Mouse (Mus musculus) MEL (cell line): ENCODE data around the gene Gadd45gip1. TPM values are rescaled to one million over a fixed set of nuclear protein-coding genes. Genes with fewer than 3 reads are reported as not detected.

Source experiments
- DNase-seq: peaks from one replicate; pipeline ENCODE4 v3.0.0; 2011; ENCODE audit warnings: low read depth, low spot score
- H3K27ac ChIP-seq: 2 replicates; pipeline ENCODE4 v1.5.1; 2012; ENCODE audit warnings: low read depth, mild to moderate bottlenecking, control low read depth, low read length, moderate library complexity; ENCODE audit not compliant: control insufficient read depth
- H3K27me3 ChIP-seq, 2 experiments: fragments of 150-350 bp in 1 of 2; sonication (generic) in 1 of 2; 2 replicates each; pipeline ENCODE4 v1.6.1; 2012; ENCODE audit warnings: low read length in 2 of 2, mild to moderate bottlenecking in 2 of 2, improper control_type of control experiment in 1 of 2, moderate library complexity in 1 of 2; ENCODE audit not compliant: insufficient read depth in 2 of 2, control insufficient read depth in 1 of 2
- H3K36me3 ChIP-seq, 2 experiments: 2 replicates each; pipeline ENCODE4 v1.6.1; 2012 to 2014; ENCODE audit warnings: low read length in 2 of 2, improper control_type of control experiment in 1 of 2, inconsistent platforms in 1 of 2, mild to moderate bottlenecking in 1 of 2; ENCODE audit not compliant: insufficient read depth in 2 of 2, control insufficient read depth in 1 of 2
- H3K4me1 ChIP-seq, 2 experiments: fragments of 150-350 bp in 1 of 2; sonication (generic) in 1 of 2; 2 replicates each; pipeline ENCODE4 v1.6.1; 2012; ENCODE audit warnings: low read length in 2 of 2, improper control_type of control experiment in 1 of 2, mild to moderate bottlenecking in 1 of 2; ENCODE audit not compliant: insufficient read depth in 2 of 2, control insufficient read depth in 1 of 2
- H3K4me3 ChIP-seq, 2 experiments: fragments of 150-350 bp in 1 of 2; sonication (generic) in 1 of 2; 2 replicates each; pipeline ENCODE4 v1.5.1; 2012; ENCODE audit warnings: low read depth in 2 of 2, low read length in 2 of 2, mild to moderate bottlenecking in 2 of 2, moderate library complexity in 2 of 2, control low read depth in 1 of 2, improper control_type of control experiment in 1 of 2; ENCODE audit not compliant: control insufficient read depth in 1 of 2, insufficient read depth in 1 of 2
- H3K79me2 ChIP-seq: 2 replicates; pipeline ENCODE4 v1.6.1; 2012; ENCODE audit warnings: mild to moderate bottlenecking, low read length, moderate library complexity; ENCODE audit not compliant: control insufficient read depth, poor library complexity, insufficient read depth
- H3K9ac ChIP-seq: 2 replicates; pipeline ENCODE4 v1.6.1; 2012; ENCODE audit warnings: low read depth, mild to moderate bottlenecking, control low read depth, low read length, moderate library complexity; ENCODE audit not compliant: control insufficient read depth, poor library complexity, severe bottlenecking
- H3K9me3 ChIP-seq: fragments of 150-350 bp; sonication (generic); replicated peaks from 2 replicates; pipeline ENCODE4 v1.6.1; 2012; ENCODE audit warnings: mild to moderate bottlenecking, low read length, improper control_type of control experiment, moderate library complexity; ENCODE audit not compliant: insufficient read depth
- CTCF ChIP-seq, 3 experiments: IDR thresholded peaks in 2 of 3; conservative IDR thresholded peaks in 1 of 3; 2 replicates each; pipeline ENCODE4 v1.5.1; 2011 to 2012; ENCODE audit warnings: low read length in 3 of 3, low read depth in 2 of 3, mild to moderate bottlenecking in 2 of 3, improper control_type of control experiment in 1 of 3, inconsistent platforms in 1 of 3, mixed read lengths in 1 of 3, moderate library complexity in 1 of 3; ENCODE audit not compliant: control insufficient read depth in 1 of 3, insufficient read depth in 1 of 3, poor library complexity in 1 of 3, severe bottlenecking in 1 of 3
- EP300 ChIP-seq, 2 experiments: IDR thresholded peaks; 2 replicates each; pipeline ENCODE4 v1.6.1; 2011; ENCODE audit warnings: improper control_type of control experiment in 2 of 2, low read length in 2 of 2, low read depth in 1 of 2, mild to moderate bottlenecking in 1 of 2
- ETS1 ChIP-seq: IDR thresholded peaks from 2 replicates; pipeline ENCODE4 v1.6.1; 2012; ENCODE audit warnings: low read depth, mild to moderate bottlenecking, inconsistent platforms, low read length, improper control_type of control experiment, moderate library complexity
- GABPA ChIP-seq: IDR thresholded peaks from 2 replicates; pipeline ENCODE4 v1.6.1; 2012; ENCODE audit warnings: low read depth, mild to moderate bottlenecking, inconsistent platforms, low read length, improper control_type of control experiment, moderate library complexity
- GATA1 ChIP-seq: IDR thresholded peaks from 2 replicates; pipeline ENCODE4 v1.6.1; 2011; ENCODE audit warnings: low read depth, low read length, improper control_type of control experiment
- MAFK ChIP-seq: IDR thresholded peaks from 2 replicates; pipeline ENCODE4 v1.6.1; 2011; ENCODE audit warnings: low read depth, mild to moderate bottlenecking, low read length, improper control_type of control experiment, borderline replicate concordance
- MAX ChIP-seq: IDR thresholded peaks from 2 replicates; pipeline ENCODE4 v1.6.1; 2011; ENCODE audit warnings: low read length, improper control_type of control experiment
- MAZ ChIP-seq: IDR thresholded peaks from 2 replicates; pipeline ENCODE4 v1.6.1; 2012; ENCODE audit warnings: low read depth, mild to moderate bottlenecking, inconsistent platforms, low read length, improper control_type of control experiment
- MEF2A ChIP-seq: IDR thresholded peaks from 2 replicates; pipeline ENCODE4 v1.6.1; 2014; ENCODE audit warnings: low read depth, mild to moderate bottlenecking, inconsistent platforms, low read length, improper control_type of control experiment; ENCODE audit not compliant: poor library complexity, insufficient replicate concordance, severe bottlenecking; ENCODE audit errors: extremely low read depth
- NELFE ChIP-seq: IDR thresholded peaks from 2 replicates; pipeline ENCODE4 v1.6.1; 2011; ENCODE audit warnings: low read depth, low read length, improper control_type of control experiment
- POLR2AphosphoS2 ChIP-seq: IDR thresholded peaks from 2 replicates; pipeline ENCODE4 v1.6.1; 2011; ENCODE audit warnings: low read length, improper control_type of control experiment
- TBP ChIP-seq: IDR thresholded peaks from 2 replicates; pipeline ENCODE4 v1.8.0; 2011; ENCODE audit warnings: low read depth, low read length, improper control_type of control experiment
- UBTF ChIP-seq: IDR thresholded peaks from 2 replicates; pipeline ENCODE4 v1.6.1; 2012; ENCODE audit warnings: low read depth, mild to moderate bottlenecking, inconsistent platforms, low read length, improper control_type of control experiment, moderate library complexity, borderline replicate concordance; ENCODE audit not compliant: insufficient read depth
- USF1 ChIP-seq: IDR thresholded peaks from 2 replicates; pipeline ENCODE4 v1.6.1; 2014; ENCODE audit warnings: low read depth, mild to moderate bottlenecking, inconsistent platforms, low read length, improper control_type of control experiment, moderate library complexity
- USF2 ChIP-seq, 2 experiments: IDR thresholded peaks; 2 replicates each; pipeline ENCODE4 v1.6.1; 2011 to 2012; ENCODE audit warnings: improper control_type of control experiment in 2 of 2, low read length in 2 of 2, borderline replicate concordance in 1 of 2, inconsistent platforms in 1 of 2, low read depth in 1 of 2, mild to moderate bottlenecking in 1 of 2; ENCODE audit not compliant: insufficient read depth in 1 of 2
- ZC3H11A ChIP-seq: IDR thresholded peaks from 2 replicates; pipeline ENCODE4 v1.6.1; 2012; ENCODE audit warnings: low read depth, mild to moderate bottlenecking, inconsistent platforms, low read length, improper control_type of control experiment
- ZKSCAN1 ChIP-seq: IDR thresholded peaks from 2 replicates; pipeline ENCODE4 v1.6.1; 2012; ENCODE audit warnings: low read depth, mild to moderate bottlenecking, inconsistent platforms, low read length, improper control_type of control experiment, moderate library complexity
- polyA plus RNA-seq, 2 experiments: library from polyadenylated mRNA; stranded (reverse) in 1 of 2; unstranded in 1 of 2; fragments of >175 nt in 1 of 2; fragments of >200 nt in 1 of 2; gene quantifications; 2 replicates each; pipeline versions ENCODE4 v1.2.1 to v1.2.4; 2012; ENCODE audit warnings: low replicate concordance in 2 of 2, low read depth in 1 of 2; ENCODE audit not compliant: insufficient read length in 2 of 2, insufficient read depth in 1 of 2, missing spikeins in 1 of 2
- total RNA-seq: library from RNA; depleted of rRNA; stranded (reverse); fragments of 300-350 nt; gene quantifications from 2 replicates; pipeline ENCODE4 v1.2.3, GENCODE M21; 2012

Gadd45gip1 gene
- total and polyA plus RNA-seq, 3 experiments = 51.8 to 62.9 TPM; not detected in 1

DNA sequence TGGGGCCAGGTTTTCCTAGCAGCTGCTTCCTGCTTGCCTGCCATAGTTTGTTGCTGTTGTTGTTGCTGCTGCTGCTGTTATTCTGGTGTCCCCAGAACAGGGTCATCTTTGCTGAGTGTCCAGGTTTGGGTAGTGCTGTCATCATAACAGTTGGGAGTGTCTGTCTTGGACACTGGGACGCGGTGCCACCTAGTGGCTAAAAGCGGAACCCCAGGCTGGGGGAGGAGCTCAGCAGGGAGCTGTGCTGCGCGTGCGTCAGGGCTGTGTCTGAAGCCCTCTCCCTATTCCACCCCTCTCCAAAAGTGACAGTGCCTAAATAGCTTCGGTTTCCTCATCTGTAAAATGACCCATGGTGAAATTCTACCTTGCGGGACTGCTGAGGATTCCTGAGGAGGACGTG lies 15.8 kb upstream of the Gadd45gip1 start (continued):
- TF ChIP-seq MEF2A = no peak

DNA sequence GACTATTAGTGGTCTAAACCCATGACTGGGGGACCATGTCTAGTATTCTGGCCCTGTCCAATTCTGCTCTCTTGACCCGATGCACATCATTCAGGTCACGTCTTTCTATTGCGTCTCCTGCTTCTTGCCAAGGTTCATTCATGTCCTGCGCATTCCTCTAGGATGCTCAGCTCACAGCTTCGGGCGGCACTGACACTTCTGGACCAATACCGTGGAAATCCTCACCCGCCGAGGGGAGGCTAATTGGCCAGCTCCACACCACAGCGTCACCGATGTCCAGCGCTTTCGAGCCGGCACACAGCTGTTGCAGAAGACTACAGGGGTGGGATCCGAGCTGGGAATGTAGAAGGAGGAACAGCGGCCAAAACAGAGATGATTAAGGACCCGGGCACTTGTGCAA lies 15.2 kb upstream of the Gadd45gip1 start:
- Histone ChIP-seq H3K4me3 (no peak overlapping the region), H3K36me3 (peaks cover 0 to 2% of the 10 kb centered on the region in 2 experiments; a peak in 1 of 4 replicates), H3K27ac (no peak overlapping the region), H3K79me2 (no peaks in the 10 kb centered on the region), H3K9me3 (no peaks in the 10 kb centered on the region), H3K4me1 (peaks cover 0 to 5% of the 10 kb centered on the region in 2 experiments; a peak in 3 of 4 replicates), H3K9ac (no peak overlapping the region), H3K27me3 (no peaks in the 10 kb centered on the region)
- TF ChIP-seq TBP (no peak), CTCF (IDR thresholded peaks at IDR 0.05 in 2 of 3, conservative IDR thresholded peaks at IDR 0.05 in 1 of 3; ENCODE audit: control insufficient read depth in 1 of 3, insufficient read depth in 1 of 3, low read depth in 2 of 3, low read length in 3 of 3, poor library complexity in 1 of 3, severe bottlenecking in 1 of 3) (no peak), ETS1 (no peak), MAFK (no peak), USF1 (no peak), GABPA (no peak), NELFE (no peak), MAX (no peak), GATA1 (no peak), UBTF (no peak)
- no peak for DNase-seq

DNA sequence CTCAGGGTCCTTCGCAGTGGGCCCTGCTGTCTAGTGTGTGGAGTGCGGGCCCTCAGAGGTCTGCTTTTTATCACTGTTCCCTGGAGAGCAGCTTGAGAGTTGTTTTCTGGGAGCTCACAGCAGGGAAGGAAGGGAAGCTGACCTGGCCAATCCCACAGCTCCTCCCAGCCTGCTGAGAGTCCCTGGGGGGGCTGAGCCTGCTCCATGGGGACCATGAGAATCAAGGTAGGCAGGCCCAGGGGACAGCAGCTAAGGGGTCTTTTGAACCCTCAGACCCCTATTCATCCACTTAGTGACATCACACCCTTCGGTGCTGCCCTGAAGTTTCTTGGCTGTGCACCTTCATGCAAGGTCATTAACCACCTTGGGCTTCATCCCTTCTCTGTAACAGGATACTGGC lies 8.6 kb upstream of the Gadd45gip1 start, which contains the start of gene Dand5:
Gene Dand5 (minus strand): TSS at position 101 of the 400 bp plus-strand sequence.
- Histone ChIP-seq H3K4me1 (peaks cover 4 to 5% of the 10 kb centered on the region in 2 experiments; a peak in 3 of 4 replicates), H3K27me3 (no peaks in the 10 kb centered on the region)
- TF ChIP-seq POLR2AphosphoS2 = no peak
- TF ChIP-seq EP300 (IDR thresholded peaks at IDR 0.05; ENCODE audit: low read depth in 1 of 2, low read length in 2 of 2) = no peak
- no peak for TF ChIP-seq ZKSCAN1
- TF ChIP-seq MAZ = no peak
- TF ChIP-seq ZC3H11A = no peak
- no peak for TF ChIP-seq USF2 (IDR thresholded peaks at IDR 0.05; ENCODE audit: borderline replicate concordance in 1 of 2, insufficient read depth in 1 of 2, low read depth in 1 of 2, low read length in 2 of 2)
- TF ChIP-seq, all 39 proteins: peak for 0
- Histone ChIP-seq H3K27ac (no peak within 1 kb of the TSS), H3K36me3 (peaks cover 0 to 6% of the 10 kb centered on the region in 2 experiments; a peak in 1 of 4 replicates), H3K9me3 (no peaks in the 10 kb centered on the region), H3K4me3 (no peak within 1 kb of the TSS), H3K79me2 (no peaks in the 10 kb centered on the region; the same call in 1 of the 2 replicates), H3K9ac (no peak within 1 kb of the TSS)
- no peak for DNase-seq
